Comparison of ENCODE assay signal across 8 mouse cellular contexts in the genomic region with DNA sequence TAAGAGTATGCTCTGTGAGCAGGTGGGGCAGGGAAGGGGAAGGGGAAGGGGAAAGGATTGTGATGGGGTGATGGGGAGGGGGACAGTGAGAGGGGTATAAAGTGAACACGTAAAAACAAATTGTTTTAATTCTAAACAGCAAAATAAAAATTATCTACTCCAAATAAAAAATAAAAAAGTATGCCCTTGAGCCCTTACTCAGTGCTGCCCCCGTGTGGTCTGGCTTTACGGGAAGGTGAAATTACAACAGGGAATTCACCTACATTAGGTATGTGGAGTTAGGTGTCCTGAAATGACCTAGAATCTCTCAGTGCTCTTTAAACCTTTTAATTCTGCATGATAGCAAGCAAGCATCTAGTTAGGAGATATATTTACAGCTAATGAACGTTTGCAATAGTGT.
A peak's percentile ranks its signal among the peaks of the same experiment; 100 is the strongest.
DNase-seq lines count a peak whose midpoint lies in the region; ATAC-seq and TF ChIP-seq lines count a peak whose summit lies in the region.

No protein-coding gene starts in this region.

- no peak for DNase-seq in heart, adult 2 months
- no peak for DNase-seq in heart, embryonic 10.5 days (ENCODE audit: low spot score)
- peak; percentile 79 for DNase-seq in testis, postnatal 10 days (ENCODE audit: low spot score)
- no peak for DNase-seq in testis, postnatal 14 days (ENCODE audit: low spot score)
- DNase-seq in cerebellum, postnatal 10 days: peak; percentile 73 to 79
- peak; percentile 34 for DNase-seq in lung, postnatal 0 days (ENCODE audit: low spot score)
- DNase-seq in right cerebral cortex, postnatal 36 days (ENCODE audit: low spot score in 2 of 2): no peak

- 40% methylated on average over 4 of the region's 4 CpGs for WGBS in heart, adult 2 months
- WGBS in heart, embryonic 10.5 days: 33% methylated on average over 4 of the region's 4 CpGs
- WGBS in lung, postnatal 0 days: 36% methylated on average over 4 of the region's 4 CpGs
- WGBS in intestine, embryonic 16.5 days: 45% methylated on average over 4 of the region's 4 CpGs

- TF ChIP-seq EP300 in heart, adult 2 months (IDR thresholded peaks at IDR 0.05; ENCODE audit: insufficient read depth, low read depth, low read length): no peak
- TF ChIP-seq EP300 in lung, postnatal 0 days (IDR thresholded peaks at IDR 0.05): no peak

- H3K4me2 ChIP-seq in lung, postnatal 0 days (replicated peaks; ENCODE audit: low read depth, low read length): no peak overlapping the region
- no peak overlapping the region for H3K4me2 ChIP-seq in intestine, embryonic 16.5 days (ENCODE audit: low read depth, low read length)

- H3K79me2 ChIP-seq in heart, adult 2 months (replicated peaks; ENCODE audit: control insufficient read depth, insufficient read depth, low read length): no peaks in the 10 kb centered on the region

- H3K4me3 ChIP-seq in heart, adult 2 months: no peak overlapping the region
- no peak overlapping the region for H3K4me3 ChIP-seq in heart, embryonic 10.5 days
- H3K4me3 ChIP-seq in lung, postnatal 0 days (ENCODE audit: low read depth, low read length): no peak overlapping the region
- no peak overlapping the region for H3K4me3 ChIP-seq in intestine, embryonic 16.5 days (ENCODE audit: low read length)

- ATAC-seq in lung, postnatal 0 days: no peak
- no peak for ATAC-seq in intestine, embryonic 16.5 days

- TF ChIP-seq CTCF in heart, adult 2 months (IDR thresholded peaks at IDR 0.05): peak; percentile 84
- peak; percentile 79 for TF ChIP-seq CTCF in lung, postnatal 0 days (IDR thresholded peaks at IDR 0.05)

- H3K4me1 ChIP-seq in heart, adult 2 months (ENCODE audit: control insufficient read depth, insufficient read depth, low read length): peaks cover 3% of the 10 kb centered on the region; the same call in 1 of the 2 replicates
- peaks cover 21% of the 10 kb centered on the region; the same call in 1 of the 2 replicates for H3K4me1 ChIP-seq in heart, embryonic 10.5 days
- peaks cover 3% of the 10 kb centered on the region; the same call in 1 of the 2 replicates for H3K4me1 ChIP-seq in lung, postnatal 0 days (ENCODE audit: insufficient read depth, low read depth, low read length)
- no peaks in the 10 kb centered on the region for H3K4me1 ChIP-seq in intestine, embryonic 16.5 days (ENCODE audit: control insufficient read depth, insufficient read depth, low read length)

- H3K36me3 ChIP-seq in heart, adult 2 months (ENCODE audit: control insufficient read depth, insufficient read depth, low read length): peaks cover 8% of the 10 kb centered on the region
- peaks cover 10% of the 10 kb centered on the region; the same call in 1 of the 2 replicates for H3K36me3 ChIP-seq in heart, embryonic 10.5 days
- no peaks in the 10 kb centered on the region for H3K36me3 ChIP-seq in lung, postnatal 0 days (ENCODE audit: insufficient read depth, low read length)
- no peaks in the 10 kb centered on the region for H3K36me3 ChIP-seq in intestine, embryonic 16.5 days (ENCODE audit: control insufficient read depth, insufficient read depth, low read length)

- H3K27me3 ChIP-seq in heart, adult 2 months (ENCODE audit: control insufficient read depth, insufficient read depth, low read length): no peaks in the 10 kb centered on the region
- no peaks in the 10 kb centered on the region for H3K27me3 ChIP-seq in heart, embryonic 10.5 days (ENCODE audit: insufficient read depth, poor library complexity, severe bottlenecking)
- no peaks in the 10 kb centered on the region for H3K27me3 ChIP-seq in lung, postnatal 0 days (replicated peaks; ENCODE audit: insufficient read depth, low read length)
- no peaks in the 10 kb centered on the region for H3K27me3 ChIP-seq in intestine, embryonic 16.5 days (replicated peaks; ENCODE audit: control insufficient read depth, insufficient read depth, low read length)

- TF ChIP-seq POLR2A in heart, adult 2 months (IDR thresholded peaks at IDR 0.05; ENCODE audit: insufficient read depth, low read depth, low read length): no peak

- H3K9ac ChIP-seq in heart, adult 2 months (ENCODE audit: low read depth, low read length): no peak overlapping the region
- H3K9ac ChIP-seq in lung, postnatal 0 days (replicated peaks; ENCODE audit: low read depth): no peak overlapping the region
- H3K9ac ChIP-seq in intestine, embryonic 16.5 days (ENCODE audit: low read depth, low read length): no peak overlapping the region

- intact Hi-C loops in heart, adult 2 months (cut with DNase I): no loop called here

- H3K27ac ChIP-seq in heart, adult 2 months: peak overlapping the region; percentile 70
- H3K27ac ChIP-seq in heart, embryonic 10.5 days: no peak overlapping the region
- no peak overlapping the region for H3K27ac ChIP-seq in lung, postnatal 0 days (ENCODE audit: low read length)
- no peak overlapping the region for H3K27ac ChIP-seq in intestine, embryonic 16.5 days (ENCODE audit: low read length)

- no peaks in the 10 kb centered on the region for H3K9me3 ChIP-seq in heart, embryonic 10.5 days
- no peaks in the 10 kb centered on the region for H3K9me3 ChIP-seq in lung, postnatal 0 days (ENCODE audit: low read length)
- H3K9me3 ChIP-seq in intestine, embryonic 16.5 days (ENCODE audit: control insufficient read depth, low read length): no peaks in the 10 kb centered on the region

Comparison
In these comparisons a context has a peak if more than half of its experiments do, and no peak if none do; other contexts are left out.
1. DNase-seq: peak in testis, postnatal 10 days (single experiment), cerebellum, postnatal 10 days (2 of 2) and lung, postnatal 0 days (single experiment); none in heart, adult 2 months (0 of 2), heart, embryonic 10.5 days (single experiment), testis, postnatal 14 days (single experiment) and right cerebral cortex, postnatal 36 days (0 of 2).